Mouse (Mus musculus) testis, adult 2 months (tissue): ENCODE data around the gene Sorbs1. TPM values are rescaled to one million over a fixed set of nuclear protein-coding genes. Genes with fewer than 3 reads are reported as not detected.

Experiments
- H3K27ac ChIP-seq: fragments of 200-500 bp; 2 replicates; pipeline ENCODE4 v1.5.1; 2012; ENCODE audit warnings: low read depth, low read length; ENCODE audit not compliant: control insufficient read depth, insufficient read depth
- H3K27me3 ChIP-seq: fragments of 200-500 bp; 2 replicates; pipeline ENCODE4 v1.6.1; 2012; ENCODE audit warnings: mild to moderate bottlenecking, low read length, moderate library complexity; ENCODE audit not compliant: control insufficient read depth, insufficient read depth
- H3K36me3 ChIP-seq: fragments of 200-500 bp; 2 replicates; pipeline ENCODE4 v1.6.1; 2012; ENCODE audit warnings: mild to moderate bottlenecking, low read length; ENCODE audit not compliant: control insufficient read depth, insufficient read depth
- H3K4me1 ChIP-seq: fragments of 200-500 bp; 2 replicates; pipeline ENCODE4 v1.6.1; 2012; ENCODE audit warnings: low read length; ENCODE audit not compliant: control insufficient read depth, insufficient read depth
- H3K4me3 ChIP-seq: fragments of 200-500 bp; 2 replicates; pipeline ENCODE4 v1.5.1; 2012; ENCODE audit warnings: low read depth, mild to moderate bottlenecking, low read length, moderate library complexity, mixed read lengths; ENCODE audit not compliant: control insufficient read depth
- CTCF ChIP-seq: fragments of 200-500 bp; IDR thresholded peaks from 2 replicates; pipeline ENCODE4 v1.5.1; 2012; ENCODE audit warnings: low read depth, mild to moderate bottlenecking, inconsistent platforms, low read length, moderate library complexity; ENCODE audit not compliant: control insufficient read depth, insufficient read depth, insufficient replicate concordance
- POLR2A ChIP-seq: fragments of 200-500 bp; IDR thresholded peaks from 2 replicates; pipeline ENCODE4 v1.6.1; 2012; ENCODE audit warnings: low read depth, mild to moderate bottlenecking, inconsistent platforms, low read length, moderate library complexity; ENCODE audit not compliant: control insufficient read depth
- polyA plus RNA-seq: library from polyadenylated mRNA; depleted of rRNA; stranded (reverse); fragments of >200 nt; gene quantifications from 2 replicates; pipeline ENCODE4 v1.2.3, GENCODE M21; 2012

Gene Sorbs1
- polyA plus RNA-seq, 1 experiment: 13.0 TPM

DNA sequence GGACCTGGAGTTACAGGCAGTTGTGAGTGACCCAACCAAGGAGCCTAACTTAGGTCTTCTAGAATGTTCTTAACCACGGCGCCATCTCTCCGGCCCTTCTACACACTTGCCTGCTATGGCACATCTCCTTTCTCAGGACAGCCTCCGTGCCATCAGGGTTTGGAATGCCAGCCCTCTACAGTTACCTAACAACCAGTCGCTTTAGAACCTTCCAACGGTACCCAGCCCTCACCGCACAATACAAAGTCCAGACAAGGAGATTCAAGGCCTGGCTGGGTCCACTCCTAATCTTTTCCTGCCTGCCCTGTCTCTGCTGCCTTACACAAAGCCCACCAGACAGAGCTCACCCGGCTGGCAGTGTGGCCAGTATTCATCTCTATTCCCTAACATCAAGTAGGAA is 106.9 kb downstream of the Sorbs1 start:
- no peak for TF ChIP-seq CTCF
- no peak for TF ChIP-seq POLR2A
- Histone ChIP-seq H3K27ac (no peak overlapping the region), H3K36me3 (no peaks in the 10 kb centered on the region)

DNA sequence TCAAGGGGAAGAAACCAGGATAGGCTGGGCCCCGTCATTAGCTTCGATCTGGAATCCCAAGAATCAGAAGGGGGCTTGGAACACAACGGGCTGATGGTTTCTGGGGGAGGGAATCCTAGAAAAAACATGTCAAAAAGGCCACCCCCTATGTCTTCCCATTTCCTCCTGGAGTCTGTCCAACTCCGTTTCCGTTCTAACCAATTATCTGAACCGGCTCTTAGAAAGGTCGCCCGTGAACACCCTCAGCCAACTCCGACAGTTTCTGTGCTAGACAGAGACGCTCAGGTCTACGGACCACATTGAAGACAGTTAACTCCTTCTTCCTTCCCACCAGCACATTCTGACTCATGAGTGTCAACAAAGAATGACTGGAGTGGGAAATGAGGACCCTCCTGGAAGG is 107.8 kb downstream of the Sorbs1 start:
- Histone ChIP-seq H3K27me3 (no peaks in the 10 kb centered on the region), H3K27ac (peak overlapping the region; percentile 68), H3K4me1 (peaks cover 10% of the 10 kb centered on the region), H3K36me3 (no peaks in the 10 kb centered on the region), H3K4me3 (peak overlapping the region; percentile 60)
- TF ChIP-seq CTCF: no peak
- no peak for TF ChIP-seq POLR2A

More for the DNA sequence above, 106.9 kb downstream of the Sorbs1 start:
- H3K4me3 ChIP-seq: peak overlapping the region; percentile 43
- no peaks in the 10 kb centered on the region for H3K27me3 ChIP-seq
- H3K4me1 ChIP-seq: peaks cover 10% of the 10 kb centered on the region

DNA sequence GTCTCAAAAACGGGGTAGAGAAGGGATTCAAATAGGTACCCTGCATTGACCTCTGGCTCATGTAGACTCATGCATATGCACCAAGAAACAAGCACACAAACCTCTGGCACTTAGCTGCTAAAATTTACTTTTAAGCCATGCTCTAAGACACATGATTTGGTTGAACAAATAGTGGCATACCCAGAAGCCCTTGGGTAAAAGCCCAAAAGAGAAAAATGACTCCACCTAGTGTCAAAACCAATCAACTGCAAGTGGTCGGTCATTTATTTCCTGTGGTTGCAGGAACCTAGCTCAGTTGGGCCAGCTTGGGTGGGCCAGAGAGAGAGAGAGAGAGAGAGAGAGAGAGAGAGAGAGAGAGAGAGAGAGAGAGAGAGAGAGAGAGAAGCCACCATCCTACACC is 109.0 kb downstream of the Sorbs1 start:
- no peaks in the 10 kb centered on the region for H3K36me3 ChIP-seq
- H3K4me1 ChIP-seq: peaks cover 10% of the 10 kb centered on the region
- peak overlapping the region; percentile 4; the same call in 1 of the 2 replicates for H3K4me3 ChIP-seq
- H3K27me3 ChIP-seq: no peaks in the 10 kb centered on the region
- H3K27ac ChIP-seq: no peak overlapping the region
- no peak for TF ChIP-seq POLR2A
- TF ChIP-seq CTCF: no peak

DNA sequence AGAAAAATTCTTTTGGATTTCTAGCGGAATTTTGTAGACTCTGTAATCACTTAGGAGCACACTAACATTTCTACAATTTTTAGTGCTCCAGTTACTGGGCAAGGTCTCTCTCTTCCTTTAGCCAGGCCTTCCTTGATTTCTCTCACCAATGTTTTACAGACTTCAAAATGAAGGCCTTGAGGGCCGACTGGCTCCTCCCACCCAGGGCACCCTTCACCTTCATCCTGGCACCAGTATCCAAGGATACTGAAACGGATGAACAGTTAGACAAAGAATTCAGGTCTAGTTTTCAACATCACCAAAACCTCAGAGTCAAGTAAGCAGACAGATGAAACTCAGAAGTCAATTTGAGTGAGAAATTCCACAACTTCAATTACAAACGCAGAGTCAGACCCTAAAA is 109.6 kb downstream of the Sorbs1 start:
- TF ChIP-seq CTCF: no peak
- TF ChIP-seq POLR2A: no peak
- Histone ChIP-seq H3K4me3 (no peak overlapping the region), H3K27me3 (no peaks in the 10 kb centered on the region), H3K27ac (no peak overlapping the region), H3K36me3 (no peaks in the 10 kb centered on the region), H3K4me1 (peaks cover 10% of the 10 kb centered on the region)

DNA sequence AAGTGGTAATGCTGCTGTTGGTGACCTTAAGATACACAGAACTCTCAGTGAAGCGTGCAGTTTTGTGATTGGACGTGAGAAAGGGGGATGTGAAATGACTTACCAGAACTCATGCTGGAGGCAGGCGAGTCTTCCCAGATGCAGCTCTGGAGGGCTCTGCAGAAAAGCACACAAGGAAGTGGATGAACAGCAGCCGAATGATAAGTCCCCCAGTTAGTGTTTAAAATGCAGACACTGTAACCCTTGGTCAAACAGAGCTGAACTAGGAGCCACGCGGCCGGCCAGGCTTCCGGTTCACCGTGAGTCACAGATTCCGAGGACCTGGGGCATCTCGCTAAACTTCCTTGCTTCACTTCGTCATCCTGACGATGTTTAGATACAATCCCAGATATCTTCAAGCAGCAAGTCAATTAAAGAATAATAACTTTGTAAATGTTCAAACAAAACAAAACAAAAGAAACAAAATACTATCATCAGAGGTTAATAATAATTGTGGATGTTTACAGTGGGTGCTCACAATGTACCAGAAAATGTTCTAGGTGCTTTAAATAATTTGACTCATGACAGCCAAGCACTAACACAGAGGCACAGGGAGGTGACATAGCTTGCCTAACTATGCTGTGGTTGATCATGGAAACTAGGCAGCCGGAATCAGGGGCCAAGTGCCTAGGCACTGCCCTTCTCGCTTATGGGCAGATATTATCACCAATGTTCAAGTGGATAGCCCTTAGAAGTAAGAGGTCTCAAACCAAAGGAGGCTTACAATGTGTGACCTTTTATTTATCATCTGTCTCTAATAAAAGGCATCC is 111.2 kb downstream of the Sorbs1 start:
- Histone ChIP-seq H3K27ac (no peak overlapping the region), H3K27me3 (no peaks in the 10 kb centered on the region), H3K4me3 (no peak overlapping the region), H3K4me1 (peaks cover 10% of the 10 kb centered on the region), H3K36me3 (no peaks in the 10 kb centered on the region)
- TF ChIP-seq POLR2A (no peak), CTCF (no peak)

DNA sequence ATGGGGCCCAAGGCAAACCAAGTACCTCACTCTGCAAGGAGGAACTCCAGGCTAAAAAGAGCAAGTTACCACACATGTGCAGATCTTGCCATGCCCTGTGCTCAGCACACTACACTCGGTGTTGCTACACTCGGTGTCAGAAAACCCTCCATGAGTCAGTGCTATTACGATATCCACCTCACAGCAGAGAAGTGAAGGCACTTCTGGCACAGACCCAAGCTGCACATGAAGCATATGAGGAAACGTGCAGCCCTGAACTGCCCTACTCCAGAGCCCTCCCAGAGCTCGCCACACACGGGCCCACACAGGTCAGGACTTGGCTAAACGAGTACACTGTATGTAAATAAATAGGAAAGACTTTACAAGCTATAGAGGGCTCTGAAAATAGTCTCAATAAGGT is 112.4 kb downstream of the Sorbs1 start:
- Histone ChIP-seq H3K27ac (no peak overlapping the region), H3K4me3 (no peak overlapping the region), H3K27me3 (no peaks in the 10 kb centered on the region), H3K4me1 (peaks cover 5% of the 10 kb centered on the region; the same call in 1 of the 2 replicates), H3K36me3 (no peaks in the 10 kb centered on the region)
- TF ChIP-seq POLR2A: no peak
- no peak for TF ChIP-seq CTCF

DNA sequence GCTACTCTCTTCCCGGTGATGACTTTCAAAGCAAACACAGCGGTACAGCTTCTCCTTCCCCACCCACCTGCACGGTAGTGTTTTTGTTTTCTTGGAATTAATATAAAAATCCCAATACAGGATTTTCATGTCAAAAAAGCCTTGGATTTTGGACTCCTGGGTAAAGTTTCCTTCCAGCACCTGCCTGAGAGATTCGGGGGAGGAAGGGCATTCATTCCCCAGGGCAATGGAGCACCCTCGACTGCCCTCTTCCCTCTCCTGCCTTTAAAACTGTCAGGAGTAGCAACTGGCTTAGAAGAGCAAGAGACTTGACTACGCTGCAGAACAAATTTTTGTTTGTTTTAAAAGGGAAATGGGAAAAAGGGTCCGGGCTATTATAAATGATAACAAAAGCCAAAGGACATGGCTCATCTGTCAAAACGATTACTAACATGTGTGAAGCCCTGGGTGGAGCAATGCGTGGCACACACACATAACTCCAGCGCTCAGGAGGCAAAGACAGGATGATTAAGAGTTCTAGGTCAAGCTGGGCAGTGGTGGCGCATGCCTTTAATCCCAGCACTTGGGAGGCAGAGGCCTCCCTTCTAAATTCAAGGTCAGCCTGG is 113.1 kb downstream of the Sorbs1 start:
- H3K36me3 ChIP-seq: no peaks in the 10 kb centered on the region
- H3K27ac ChIP-seq: no peak overlapping the region
- no peak overlapping the region for H3K4me3 ChIP-seq
- H3K4me1 ChIP-seq: no peaks in the 10 kb centered on the region
- no peaks in the 10 kb centered on the region for H3K27me3 ChIP-seq
- no peak for TF ChIP-seq POLR2A
- TF ChIP-seq CTCF: no peak
